Mouse (Mus musculus) lung, adult 2 months (tissue): ENCODE measurements around the gene Magel2.

Experiments used
- CTCF ChIP-seq: fragments of 200-500 bp; IDR thresholded peaks from 2 replicates; pipeline ENCODE4 v1.5.1; 2011; ENCODE audit warnings: mild to moderate bottlenecking, low read length, control low read depth; ENCODE audit not compliant: insufficient read depth
- POLR2A ChIP-seq: fragments of 200-500 bp; IDR thresholded peaks from 2 replicates; pipeline ENCODE4 v1.6.1; 2011; ENCODE audit warnings: low read depth, mild to moderate bottlenecking, control low read depth, low read length, borderline replicate concordance; ENCODE audit errors: extremely low read depth

- TF ChIP-seq CTCF, result no peak
- no peak for TF ChIP-seq POLR2A
These were observed 43.8 kb downstream of the Magel2 start for GRCm38 (mm10) chr7:62420566-62420965.
